In the genomic region with DNA sequence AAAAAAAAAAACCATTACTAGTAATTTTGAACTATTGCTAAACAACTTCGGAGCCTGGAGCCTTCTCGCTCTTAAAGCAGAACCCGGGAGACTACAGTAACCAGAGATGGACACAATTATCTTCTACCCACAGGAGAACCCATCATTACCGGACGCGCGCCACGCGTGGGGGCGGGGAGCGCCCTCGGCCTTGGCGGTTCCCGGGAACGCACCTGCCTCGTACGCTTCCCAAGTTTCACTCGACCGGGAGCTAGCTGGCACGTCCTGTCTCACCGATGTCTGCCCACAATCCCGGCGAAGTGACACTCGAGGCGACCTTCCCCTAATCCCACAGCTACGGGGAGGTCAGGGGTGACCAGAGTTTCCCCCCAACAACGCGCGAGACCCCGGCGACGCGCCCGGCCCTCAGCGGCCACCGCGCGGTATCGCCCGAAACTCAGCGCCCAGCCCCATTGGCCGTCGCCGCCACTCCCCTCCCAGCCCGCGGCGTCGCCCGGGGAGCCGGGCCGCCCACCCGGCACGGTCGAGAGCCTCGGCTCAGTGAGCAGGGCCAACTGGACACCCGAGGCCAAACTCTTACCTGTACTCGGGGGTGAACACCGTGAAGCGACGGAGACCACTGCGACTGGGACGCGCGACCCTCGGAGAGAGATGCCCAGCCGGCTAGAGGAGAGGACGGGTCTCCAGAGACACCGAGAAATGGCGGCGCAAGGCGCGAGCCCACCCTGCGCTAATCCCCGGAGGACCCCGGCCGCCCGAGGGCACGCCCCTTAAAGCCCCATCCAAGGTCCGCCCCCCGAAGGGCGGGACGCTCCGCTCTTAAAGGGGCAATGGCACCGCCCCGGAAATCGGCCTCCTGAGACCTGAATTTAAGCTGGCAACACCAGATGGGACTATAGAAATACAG, we compare ENCODE assay signal across 8 mouse cellular contexts. TPM values are rescaled to one million over a fixed set of nuclear protein-coding genes. Genes with fewer than 3 reads are reported as not detected.
DNase-seq lines count a peak whose midpoint lies in the region.

A gene (minus strand): TSS at position 796 of the 907 bp plus-strand sequence.

- no peaks in the 10 kb centered on the region for H3K9me3 ChIP-seq in megakaryocyte, embryonic 14.5 days

- H3K4me3 ChIP-seq in megakaryocyte, embryonic 14.5 days (replicated peaks), result peak within 1 kb of the TSS; percentile 98

- H3K4me1 ChIP-seq in megakaryocyte, embryonic 14.5 days, result peaks cover 11% of the 10 kb centered on the region

- intact Hi-C loops in gastrocnemius, postnatal 14 days (cut with DNase I; ENCODE audit: low total_unique reads), result no loop called here

- no peaks in the 10 kb centered on the region for H3K36me3 ChIP-seq in megakaryocyte, embryonic 14.5 days (replicated peaks; ENCODE audit: low read length)

- DNase-seq in adrenal gland, adult (ENCODE audit: inconsistent age in 2 of 2, low spot score in 1 of 2), result peak; percentile 88 to 94
- DNase-seq in embryo, embryonic 10 days (ENCODE audit: low spot score), result peak; percentile 92
- DNase-seq in gastrocnemius, postnatal 14 days, result peak; percentile 73
- DNase-seq in induced T-regulatory cell, adult 2 months (ENCODE audit: low read depth), result peak; percentile 71
- DNase-seq in left cerebral cortex, adult 8-10 months (ENCODE audit: low spot score in 2 of 2), result peak; percentile 51 to 55
- peak; percentile 82 to 87 for DNase-seq in right cerebral cortex, postnatal 10 days (ENCODE audit: low spot score in 2 of 2)
- peak; percentile 86 for DNase-seq in urinary bladder, postnatal 14 days (ENCODE audit: low spot score)

- H3K27me3 ChIP-seq in megakaryocyte, embryonic 14.5 days (replicated peaks), result peaks cover 2% of the 10 kb centered on the region

RNA-seq across cellular contexts. Expression of the gene that starts here (rescaled TPM):
- 1 to 10 TPM; 1.5 to 2.8 TPM for total RNA-seq in gastrocnemius, postnatal 14 days (2021)
- 10 to 100 TPM in 1 of 4 experiments, 1 to 10 TPM in 3; 7.0 to 10.8 (median 7.9) TPM for total RNA-seq in left cerebral cortex, adult 8-10 months (2022)
- 0.08 TPM in 1 of 2 replicates, not detected in the other for polyA plus RNA-seq in megakaryocyte, embryonic 14.5 days (2012; ENCODE audit: insufficient read depth, low replicate concordance)

Comparison
In these comparisons a context has a peak if more than half of its experiments do, and no peak if none do; other contexts are left out.
1. Peak in every context shown above with its lines: DNase-seq and H3K4me3 ChIP-seq.